Mouse (Mus musculus) midbrain, embryonic 16.5 days (tissue): ENCODE results near the gene Plekhm1. TPM values are rescaled to one million over a fixed set of nuclear protein-coding genes. Genes with fewer than 3 reads are reported as not detected.

Experiments used
- ATAC-seq: fragments of 200-750 bp; cut with Nextera tagmentation; 2 replicates; pipeline ENCODE4 v1.8.0; 2017; ENCODE audit warnings: moderate TSS enrichment
- H3K27ac ChIP-seq: fragments of 300-500 bp; sonication (generic); 2 replicates; pipeline ENCODE4 v1.5.1; 2014; ENCODE audit warnings: mild to moderate bottlenecking, low read length, mixed read lengths
- H3K27me3 ChIP-seq: fragments of 300-500 bp; sonication (generic); 2 replicates; pipeline ENCODE4 v1.6.1; 2014; ENCODE audit warnings: low read depth, low read length, mixed read lengths; ENCODE audit not compliant: control insufficient read depth, insufficient read depth
- H3K36me3 ChIP-seq: fragments of 300-500 bp; sonication (generic); 2 replicates; pipeline ENCODE4 v1.6.1; 2014; ENCODE audit warnings: mild to moderate bottlenecking, low read length, moderate library complexity, mixed read lengths; ENCODE audit not compliant: control insufficient read depth, insufficient read depth
- H3K4me1 ChIP-seq: fragments of 300-500 bp; sonication (generic); 2 replicates; pipeline ENCODE4 v1.6.1; 2014; ENCODE audit warnings: mild to moderate bottlenecking, low read length, mixed read lengths; ENCODE audit not compliant: control insufficient read depth, insufficient read depth
- H3K4me2 ChIP-seq: fragments of 300-500 bp; sonication (generic); 2 replicates; pipeline ENCODE4 v1.6.1; 2014; ENCODE audit warnings: mild to moderate bottlenecking, low read length, mixed read lengths
- H3K4me3 ChIP-seq: fragments of 300-500 bp; sonication (generic); 2 replicates; pipeline ENCODE4 v1.5.1; 2014; ENCODE audit warnings: low read depth, mild to moderate bottlenecking, low read length, moderate library complexity, mixed read lengths
- H3K9ac ChIP-seq: fragments of 300-500 bp; sonication (generic); 2 replicates; pipeline ENCODE4 v1.6.1; 2014; ENCODE audit warnings: low read depth, low read length, mixed read lengths
- H3K9me3 ChIP-seq: fragments of 300-500 bp; sonication (generic); replicated peaks from 2 replicates; pipeline ENCODE4 v1.6.1; 2014; ENCODE audit warnings: mild to moderate bottlenecking, low read length, mixed read lengths; ENCODE audit not compliant: control insufficient read depth, poor library complexity, severe bottlenecking
- WGBS: fragments of 180-500 bp; shearing (Covaris S2); extraction: QIAGEN DNeasy Blood & Tissue Kit; methylation state at CpG from one replicate; pipeline ENCODE4 v1.1.7; 2014; 5-methylcytosine and 5-hydroxymethylcytosine counted together
- polyA plus RNA-seq: library from polyadenylated mRNA; unstranded; fragments of >200 nt; fragmentation: Nextera tagmentation; extraction: Ambion mirVana; gene quantifications from 2 replicates; pipeline ENCODE4 v1.2.1, GENCODE M21; 2015

Plekhm1 gene
- polyA plus RNA-seq, 1 experiment from 2014 or later, result 8.9 TPM

- Histone ChIP-seq H3K27ac (no peak overlapping the region), H3K27me3 (no peaks in the 10 kb centered on the region), H3K36me3 (peaks cover 6% of the 10 kb centered on the region; the same call in 1 of the 2 replicates), H3K4me1 (no peaks in the 10 kb centered on the region), H3K4me3 (no peak overlapping the region), H3K4me2 (no peak overlapping the region), H3K9me3 (no peaks in the 10 kb centered on the region), H3K9ac (no peak overlapping the region)
- no peak for ATAC-seq
- WGBS, result 62% methylated on average over 2 of the region's 2 CpGs
Observed at GRCm38 (mm10) chr11:103402198-103402597, 10.3 kb downstream of the Plekhm1 start.

- 95% methylated on average over 4 of the region's 4 CpGs for WGBS
- no peak overlapping the region for H3K9ac ChIP-seq
- no peak overlapping the region for H3K4me3 ChIP-seq
- no peaks in the 10 kb centered on the region for H3K4me1 ChIP-seq
- no peak overlapping the region for H3K4me2 ChIP-seq
- H3K27ac ChIP-seq, result no peak overlapping the region
- H3K9me3 ChIP-seq, result no peaks in the 10 kb centered on the region
- H3K27me3 ChIP-seq, result no peaks in the 10 kb centered on the region
- no peak for ATAC-seq
- H3K36me3 ChIP-seq, result peaks cover 14% of the 10 kb centered on the region
Observed at GRCm38 (mm10) chr11:103399986-103400385, 12.5 kb downstream of the Plekhm1 start.

- WGBS, result 90% methylated on average over 3 of the region's 3 CpGs
- Histone ChIP-seq H3K4me3 (no peak overlapping the region), H3K36me3 (peaks cover 17% of the 10 kb centered on the region), H3K9ac (no peak overlapping the region), H3K27ac (no peak overlapping the region), H3K27me3 (no peaks in the 10 kb centered on the region), H3K9me3 (no peaks in the 10 kb centered on the region), H3K4me1 (no peaks in the 10 kb centered on the region), H3K4me2 (no peak overlapping the region)
- ATAC-seq, result no peak
Observed at GRCm38 (mm10) chr11:103399050-103399449, 13.4 kb downstream of the Plekhm1 start.

- Histone ChIP-seq H3K36me3 (peaks cover 19% of the 10 kb centered on the region), H3K4me3 (no peak overlapping the region), H3K4me1 (no peaks in the 10 kb centered on the region), H3K9me3 (no peaks in the 10 kb centered on the region), H3K9ac (no peak overlapping the region), H3K27me3 (no peaks in the 10 kb centered on the region), H3K27ac (no peak overlapping the region), H3K4me2 (no peak overlapping the region)
- ATAC-seq, result no peak
- WGBS, result 99% methylated on average over 4 of the region's 4 CpGs
Observed at GRCm38 (mm10) chr11:103396682-103397081, 15.8 kb downstream of the Plekhm1 start.

- H3K9ac ChIP-seq, result no peak overlapping the region
- 93% methylated on average over 4 of the region's 4 CpGs for WGBS
- no peak for ATAC-seq
- no peak overlapping the region for H3K27ac ChIP-seq
- H3K4me3 ChIP-seq, result no peak overlapping the region
- H3K36me3 ChIP-seq, result peaks cover 19% of the 10 kb centered on the region
- H3K4me2 ChIP-seq, result no peak overlapping the region
- no peaks in the 10 kb centered on the region for H3K4me1 ChIP-seq
- H3K9me3 ChIP-seq, result no peaks in the 10 kb centered on the region
- no peaks in the 10 kb centered on the region for H3K27me3 ChIP-seq
Observed at GRCm38 (mm10) chr11:103396236-103396635, 16.3 kb downstream of the Plekhm1 start.

GRCm38 (mm10) chr11:103394604-103395003 is 17.9 kb downstream of the Plekhm1 start:
- no peak overlapping the region for H3K27ac ChIP-seq
- WGBS, result 93% methylated on average over 7 of the region's 7 CpGs
- no peaks in the 10 kb centered on the region for H3K4me1 ChIP-seq
- no peaks in the 10 kb centered on the region for H3K27me3 ChIP-seq
- H3K36me3 ChIP-seq, result peaks cover 19% of the 10 kb centered on the region
- H3K4me2 ChIP-seq, result no peak overlapping the region
- H3K9ac ChIP-seq, result no peak overlapping the region
- H3K4me3 ChIP-seq, result no peak overlapping the region
- no peaks in the 10 kb centered on the region for H3K9me3 ChIP-seq
- ATAC-seq, result no peak

- Histone ChIP-seq H3K27ac (no peak overlapping the region), H3K36me3 (peaks cover 23% of the 10 kb centered on the region), H3K4me1 (no peaks in the 10 kb centered on the region), H3K27me3 (no peaks in the 10 kb centered on the region), H3K9me3 (no peaks in the 10 kb centered on the region), H3K4me3 (no peak overlapping the region), H3K9ac (no peak overlapping the region), H3K4me2 (no peak overlapping the region)
- WGBS, result 94% methylated on average over 7 of the region's 7 CpGs
- ATAC-seq, result no peak
Observed at GRCm38 (mm10) chr11:103394025-103394424, 18.5 kb downstream of the Plekhm1 start.

- H3K4me2 ChIP-seq, result no peak overlapping the region
Observed at GRCm38 (mm10) chr11:103387870-103388526, 24.5 kb downstream of the Plekhm1 start.

GRCm38 (mm10) chr11:103386827-103387226 is 25.7 kb downstream of the Plekhm1 start:
- Histone ChIP-seq H3K9me3 (no peaks in the 10 kb centered on the region), H3K9ac (no peak overlapping the region), H3K36me3 (peaks cover 8% of the 10 kb centered on the region), H3K4me2 (no peak overlapping the region), H3K27ac (no peak overlapping the region), H3K4me1 (no peaks in the 10 kb centered on the region), H3K4me3 (no peak overlapping the region), H3K27me3 (no peaks in the 10 kb centered on the region)
- no peak for ATAC-seq
- WGBS, result 93% methylated on average over 9 of the region's 9 CpGs

More at GRCm38 (mm10) chr11:103387870-103388526, 24.5 kb downstream of the Plekhm1 start:
- Histone ChIP-seq H3K9ac (no peak overlapping the region), H3K4me3 (no peak overlapping the region), H3K9me3 (no peaks in the 10 kb centered on the region), H3K4me1 (no peaks in the 10 kb centered on the region), H3K36me3 (peaks cover 8% of the 10 kb centered on the region), H3K27me3 (no peaks in the 10 kb centered on the region), H3K27ac (no peak overlapping the region)
- WGBS, result 86% methylated on average over 7 of the region's 7 CpGs
- ATAC-seq, result no peak
